Mouse (Mus musculus) CH12F3 (cell line): ENCODE results near the gene Maml2.

ENCODE experiments used
- in situ Hi-C: fragments of 300-500 bp; cut with MboI; formaldehyde crosslinking; loops from 2 replicates; pipeline ENCODE4 v1.14.3; 2020; ENCODE audit warnings: low sequenced_read_pairs

Gene Maml2

GRCm38 (mm10) chr9:13309807-13310206 lies 12.1 kb downstream of the Maml2 start:
- in situ Hi-C loops: no loop called here

DNA sequence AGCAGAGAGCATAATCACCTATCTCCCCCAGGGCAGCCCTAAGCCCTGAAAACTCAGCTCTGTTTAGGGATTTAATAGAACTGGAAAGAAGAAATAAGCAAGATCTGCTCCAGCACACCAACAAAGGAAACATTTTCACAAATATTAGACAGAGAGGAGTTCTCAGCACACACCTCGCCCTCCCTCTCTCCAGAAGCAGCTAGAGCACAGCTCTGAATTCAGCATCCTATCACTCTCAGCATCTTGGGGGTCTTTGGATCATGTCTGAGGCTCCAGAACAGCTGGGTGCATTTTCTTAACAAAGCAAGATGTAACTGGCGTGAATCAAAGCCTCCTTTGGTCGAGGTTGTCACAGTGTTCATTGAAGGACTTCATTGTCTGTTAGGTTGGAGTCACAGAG lies 12.5 kb downstream of the Maml2 start:
- in situ Hi-C loops: no loop called here

GRCm38 (mm10) chr9:13311094-13311493 lies 13.3 kb downstream of the Maml2 start:
- in situ Hi-C loops: no loop called here

GRCm38 (mm10) chr9:13313923-13314322 lies 16.2 kb downstream of the Maml2 start:
- in situ Hi-C loops: no loop called here

GRCm38 (mm10) chr9:13314577-13315004 lies 16.8 kb downstream of the Maml2 start:
- in situ Hi-C loops: no loop called here

DNA sequence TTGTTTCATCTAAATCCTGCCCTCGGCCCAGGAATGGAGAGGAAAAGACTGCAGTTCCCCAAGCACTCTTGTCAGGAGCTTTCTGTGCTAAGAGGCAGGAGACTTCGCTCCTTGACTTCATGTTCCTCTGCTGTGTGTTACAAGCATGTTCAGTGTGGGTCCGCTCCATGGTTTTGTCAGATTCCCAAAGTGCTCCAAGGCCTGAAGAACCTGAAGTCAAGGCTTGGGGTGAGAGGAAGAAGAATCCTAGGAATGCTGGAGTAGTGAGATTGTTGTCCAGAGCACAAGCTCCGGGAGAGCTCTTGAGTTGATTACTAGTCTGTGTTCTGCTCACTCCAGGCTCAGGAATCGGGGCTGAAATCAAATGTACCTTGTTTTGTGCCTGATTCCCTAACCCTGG lies 17.6 kb downstream of the Maml2 start:
- in situ Hi-C loops: no loop called here

DNA sequence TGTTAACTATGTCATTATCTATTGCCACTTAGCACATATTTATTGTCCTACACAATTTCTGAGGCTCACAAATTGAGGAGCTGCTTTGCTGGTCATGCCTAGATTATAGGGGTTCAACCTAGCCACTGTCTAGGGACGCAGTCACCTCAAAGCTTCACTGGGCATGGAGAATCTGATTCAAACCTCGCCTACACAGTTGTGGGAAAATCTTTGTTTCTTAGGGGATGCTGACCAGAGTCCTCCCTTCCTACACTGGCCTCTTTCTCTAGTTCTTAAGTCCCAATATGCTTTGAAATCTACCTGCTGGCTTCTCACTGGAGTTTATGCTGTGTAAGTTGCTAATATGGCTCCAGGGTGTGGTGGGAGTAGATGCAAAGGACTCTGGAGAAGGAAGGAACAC lies 21.8 kb downstream of the Maml2 start:
- in situ Hi-C loops: no loop called here

- in situ Hi-C loops: no loop called here
Observed at GRCm38 (mm10) chr9:13320800-13321364, 23.1 kb downstream of the Maml2 start.

DNA sequence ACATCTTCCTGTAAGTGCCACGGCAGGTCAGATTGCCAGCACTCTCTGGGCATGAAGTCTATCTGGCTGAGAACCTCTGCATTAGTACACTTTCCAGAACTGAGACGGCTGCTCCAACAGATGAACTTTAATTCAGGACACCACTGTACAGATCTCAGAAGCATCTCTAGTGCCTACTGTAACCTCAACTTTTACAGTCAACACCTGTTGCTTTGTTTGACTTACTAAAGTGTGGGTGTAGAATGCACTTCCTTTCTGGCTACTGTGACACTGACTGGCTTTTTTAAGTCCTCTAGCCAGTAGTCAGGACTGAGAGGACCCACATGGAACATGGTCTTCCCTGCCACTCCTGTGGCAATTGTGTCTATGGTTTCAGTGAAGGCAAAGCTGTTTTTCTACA lies 25.3 kb downstream of the Maml2 start:
- in situ Hi-C loops: no loop called here

DNA sequence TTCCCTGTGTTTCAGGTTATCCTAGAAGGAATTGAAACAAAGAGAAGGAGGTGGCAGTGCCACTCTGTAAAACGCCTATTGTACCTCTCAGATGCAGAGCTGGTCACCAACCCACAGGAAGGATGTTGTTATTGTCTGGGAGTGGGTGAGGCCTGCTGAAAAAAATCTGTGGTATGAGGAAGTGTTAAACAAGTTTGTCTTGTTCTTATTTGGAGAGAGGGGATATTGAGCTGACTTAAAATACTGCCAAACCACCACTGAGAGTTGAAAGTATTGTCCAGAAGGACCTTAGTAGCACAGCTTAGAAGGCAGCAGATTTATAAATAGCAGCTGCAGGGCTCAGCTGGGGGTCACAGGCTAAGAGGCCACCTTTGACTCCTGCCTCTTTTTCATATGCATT lies 25.9 kb downstream of the Maml2 start:
- in situ Hi-C loops: no loop called here

DNA sequence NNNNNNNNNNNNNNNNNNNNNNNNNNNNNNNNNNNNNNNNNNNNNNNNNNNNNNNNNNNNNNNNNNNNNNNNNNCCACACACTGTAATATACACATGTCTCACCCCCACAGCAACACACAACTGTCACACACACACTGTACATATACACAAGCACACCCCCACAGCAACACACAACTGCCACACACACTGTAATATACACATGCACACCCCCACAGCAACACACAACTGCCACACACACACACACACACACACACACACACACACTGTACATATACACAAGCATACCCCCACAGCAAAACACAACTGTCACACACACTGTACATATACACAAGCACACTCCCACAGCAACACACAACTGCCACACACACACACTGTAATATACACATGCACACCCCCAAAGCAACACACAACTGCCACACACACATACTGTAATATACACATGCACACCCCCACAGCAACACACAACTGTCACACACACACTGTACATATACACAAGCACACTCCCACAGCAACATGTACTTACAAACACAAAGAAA lies 116.5 kb downstream of the Maml2 start:
- in situ Hi-C loops: no loop called here

DNA sequence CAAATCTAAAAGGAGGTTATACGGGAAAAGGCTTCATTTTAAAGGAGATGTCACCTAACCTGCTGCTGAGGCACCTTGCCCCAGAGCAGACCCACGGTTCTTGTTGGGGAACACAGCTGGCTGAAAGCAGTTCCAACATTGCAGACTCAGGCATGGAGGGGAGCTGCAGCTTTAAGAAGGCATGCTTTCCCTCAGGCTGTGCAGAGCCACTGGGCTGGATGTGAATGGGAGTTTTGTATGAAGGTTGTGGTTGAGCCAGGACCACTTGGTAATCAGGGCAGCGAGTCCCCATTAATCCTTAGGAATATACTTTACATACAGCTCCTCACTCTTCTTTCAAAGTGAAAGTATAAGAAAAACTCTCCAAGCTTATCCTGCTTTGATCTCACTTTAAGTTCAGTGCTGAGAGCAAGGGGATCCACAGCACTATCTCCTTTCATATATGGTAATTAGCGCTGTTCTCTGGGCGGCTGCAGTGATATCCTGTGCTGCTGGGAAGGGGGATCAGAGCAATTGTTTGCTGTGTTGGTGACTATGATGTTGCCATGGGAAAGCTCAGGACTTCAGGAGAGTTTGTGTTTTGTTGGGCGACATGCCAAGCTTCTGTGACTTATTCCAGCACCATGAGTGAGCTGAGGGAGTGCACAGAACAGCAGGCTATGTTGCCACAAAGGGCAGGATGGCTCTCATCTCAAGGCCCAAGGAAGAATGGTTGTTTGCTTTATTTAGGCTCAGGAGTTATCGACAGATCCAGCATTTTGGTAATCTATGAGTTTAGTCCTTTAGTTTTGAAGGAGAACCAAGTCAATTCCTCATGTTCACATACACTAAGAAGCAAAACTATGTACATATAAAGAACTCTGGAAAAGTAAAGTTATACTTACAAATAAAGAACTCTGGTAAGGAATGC lies 127.5 kb downstream of the Maml2 start:
- in situ Hi-C loops: no loop called here

GRCm38 (mm10) chr9:13429477-13430125 lies 131.8 kb downstream of the Maml2 start:
- in situ Hi-C loops: no loop called here

- in situ Hi-C loops: no loop called here
Observed at GRCm38 (mm10) chr9:13430302-13430701, 132.5 kb downstream of the Maml2 start.

- in situ Hi-C loops: no loop called here
Observed at GRCm38 (mm10) chr9:13430744-13431143, 133.0 kb downstream of the Maml2 start.

- in situ Hi-C loops: no loop called here
Observed at GRCm38 (mm10) chr9:13431646-13432045, 133.9 kb downstream of the Maml2 start.

DNA sequence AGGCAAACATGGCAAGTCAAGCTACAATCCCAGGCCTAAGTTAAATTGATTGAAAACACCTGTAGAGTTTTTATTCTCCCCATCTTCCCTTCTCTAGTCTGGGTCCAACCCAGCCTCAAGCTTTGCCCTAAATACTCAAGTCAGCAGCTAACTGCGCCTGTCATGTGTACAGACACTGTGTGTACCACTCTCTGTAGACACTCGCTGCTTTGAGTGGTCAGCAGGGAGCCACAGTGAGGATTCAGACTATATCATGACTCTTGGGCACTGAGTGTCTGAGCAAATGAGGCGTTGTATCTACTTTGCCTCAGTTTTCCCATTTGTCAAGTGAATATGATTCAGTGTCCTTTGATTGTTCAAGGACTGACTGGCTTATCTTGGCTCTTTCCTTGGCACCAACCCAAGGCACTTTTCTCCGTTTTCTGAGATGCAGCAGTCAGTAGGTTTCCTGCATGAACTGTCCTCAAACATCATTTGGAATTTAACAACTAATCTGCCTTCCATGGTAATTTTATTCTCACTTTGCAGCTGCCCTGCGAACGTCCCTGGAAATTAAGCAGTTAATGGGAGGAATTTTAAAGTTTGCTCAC lies 135.8 kb downstream of the Maml2 start:
- in situ Hi-C loops: no loop called here

GRCm38 (mm10) chr9:13440911-13441310 lies 143.2 kb downstream of the Maml2 start:
- in situ Hi-C loops: no loop called here

- in situ Hi-C loops: no loop called here
Observed at GRCm38 (mm10) chr9:13442012-13442735, 144.4 kb downstream of the Maml2 start.

GRCm38 (mm10) chr9:13443484-13444211 lies 145.9 kb downstream of the Maml2 start:
- in situ Hi-C loops: no loop called here
